Mouse (Mus musculus) kidney, embryonic 16.5 days (tissue): ENCODE data around the gene Gm28035. TPM values are rescaled to one million over a fixed set of nuclear protein-coding genes. Genes with fewer than 3 reads are reported as not detected.

ENCODE experiments used
- ATAC-seq: fragments of 200-750 bp; cut with Nextera tagmentation; 2 replicates; pipeline ENCODE4 v1.8.0; 2017; ENCODE audit warnings: moderate TSS enrichment; ENCODE audit not compliant: low FRiP score, low TSS enrichment
- H3K27ac ChIP-seq: fragments of 300-500 bp; sonication (generic); 2 replicates; pipeline ENCODE4 v1.5.1; 2014; ENCODE audit warnings: low read length
- H3K27me3 ChIP-seq: fragments of 300-500 bp; sonication (generic); 2 replicates; pipeline ENCODE4 v1.6.1; 2014; ENCODE audit warnings: low read length, control low read depth, mixed read lengths; ENCODE audit not compliant: insufficient read depth
- H3K36me3 ChIP-seq: fragments of 300-500 bp; sonication (generic); 2 replicates; pipeline ENCODE4 v1.6.1; 2014; ENCODE audit warnings: low read length, control low read depth, mixed read lengths; ENCODE audit not compliant: insufficient read depth
- H3K4me1 ChIP-seq: fragments of 300-500 bp; sonication (generic); 2 replicates; pipeline ENCODE4 v1.6.1; 2014; ENCODE audit warnings: low read length, control low read depth, mixed read lengths; ENCODE audit not compliant: insufficient read depth
- H3K4me2 ChIP-seq: fragments of 300-500 bp; sonication (generic); replicated peaks from 2 replicates; pipeline ENCODE4 v1.6.1; 2014; ENCODE audit warnings: low read depth, low read length
- H3K4me3 ChIP-seq: fragments of 300-500 bp; sonication (generic); 2 replicates; pipeline ENCODE4 v1.5.1; 2014; ENCODE audit warnings: mild to moderate bottlenecking, low read length
- H3K9ac ChIP-seq: fragments of 300-500 bp; sonication (generic); replicated peaks from 2 replicates; pipeline ENCODE4 v1.6.1; 2014; ENCODE audit warnings: low read length
- H3K9me3 ChIP-seq: fragments of 300-500 bp; sonication (generic); 2 replicates; pipeline ENCODE4 v1.6.1; 2016; ENCODE audit warnings: low read length, control low read depth
- WGBS: fragments of 180-500 bp; shearing (Covaris S2); extraction: QIAGEN DNeasy Blood & Tissue Kit; methylation state at CpG from one replicate; pipeline ENCODE4 v1.1.7; 2014; 5-methylcytosine and 5-hydroxymethylcytosine counted together
- polyA plus RNA-seq: library from polyadenylated mRNA; unstranded; fragments of >200 nt; fragmentation: Nextera tagmentation; extraction: Ambion mirVana; gene quantifications from 2 replicates; pipeline ENCODE4 v1.2.1, GENCODE M21; 2015

Gene Gm28035
- polyA plus RNA-seq, 1 experiment from 2014 or later, result 0.45 TPM

GRCm38 (mm10) chr2:30237199-30237880, 3.0 kb upstream of the Gm28035 start, which contains the start of gene Lrrc8a:
TSS of gene Lrrc8a (plus strand) at chr2:30237715.
- no peaks in the 10 kb centered on the region for H3K9me3 ChIP-seq
- WGBS, result under 1% methylated on average over 59 of the region's 67 CpGs
- peak; percentile 97 for ATAC-seq
- no peaks in the 10 kb centered on the region for H3K27me3 ChIP-seq
- peak within 1 kb of the TSS; percentile 85 for H3K4me2 ChIP-seq
- peak within 1 kb of the TSS; percentile 90 for H3K9ac ChIP-seq
- H3K4me1 ChIP-seq, result peaks cover 24% of the 10 kb centered on the region
- peak within 1 kb of the TSS; percentile 89 for H3K27ac ChIP-seq
- H3K4me3 ChIP-seq, result peak within 1 kb of the TSS; percentile 70
- peaks cover 17% of the 10 kb centered on the region for H3K36me3 ChIP-seq

GRCm38 (mm10) chr2:30237881-30238280, 2.5 kb upstream of the Gm28035 start:
- peak; percentile 91 for ATAC-seq
- 0% methylated on average over 42 of the region's 42 CpGs for WGBS

GRCm38 (mm10) chr2:30238906-30239465, 1.4 kb upstream of the Gm28035 start:
- H3K36me3 ChIP-seq, result peaks cover 17% of the 10 kb centered on the region
- WGBS, result 47% methylated on average over 3 of the region's 3 CpGs
- H3K27ac ChIP-seq, result peak overlapping the region; percentile 64
- peak overlapping the region; percentile 70 for H3K4me3 ChIP-seq
- no peaks in the 10 kb centered on the region for H3K9me3 ChIP-seq
- peak overlapping the region; percentile 90 for H3K9ac ChIP-seq
- ATAC-seq, result no peak
- peaks cover 31% of the 10 kb centered on the region for H3K4me1 ChIP-seq
- peak overlapping the region; percentile 85 for H3K4me2 ChIP-seq
- H3K27me3 ChIP-seq, result no peaks in the 10 kb centered on the region

More at GRCm38 (mm10) chr2:30237881-30238280, 2.5 kb upstream of the Gm28035 start:
- no peaks in the 10 kb centered on the region for H3K27me3 ChIP-seq
- peak overlapping the region; percentile 90 for H3K9ac ChIP-seq
- H3K9me3 ChIP-seq, result no peaks in the 10 kb centered on the region
- peak overlapping the region; percentile 70 for H3K4me3 ChIP-seq
- H3K27ac ChIP-seq, result peak overlapping the region; percentile 89
- peak overlapping the region; percentile 85 for H3K4me2 ChIP-seq
- H3K4me1 ChIP-seq, result peaks cover 29% of the 10 kb centered on the region
- H3K36me3 ChIP-seq, result peaks cover 17% of the 10 kb centered on the region

DNA sequence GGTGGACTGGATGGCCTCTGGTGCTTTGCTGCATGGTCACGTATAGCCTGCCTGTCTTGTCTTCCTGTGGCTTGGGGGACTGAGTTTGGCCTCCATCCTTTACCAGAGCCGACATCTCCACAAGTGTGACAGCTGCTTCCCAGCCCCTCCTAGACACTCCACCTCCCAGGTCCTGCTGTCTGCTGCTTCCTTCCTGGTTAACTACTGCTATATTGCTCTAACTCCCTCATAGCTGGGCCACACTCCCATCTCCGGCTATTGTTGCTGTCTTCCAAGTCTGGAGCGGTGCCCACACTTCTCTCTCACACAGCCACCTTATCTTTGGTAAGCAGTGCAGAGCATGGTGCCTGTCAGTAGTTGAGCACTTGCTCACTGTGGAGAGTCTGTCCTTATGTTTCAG, 590 bp upstream of the Gm28035 start:
- peak overlapping the region; percentile 90; the same call in 1 of the 2 replicates for H3K9ac ChIP-seq
- no peak for ATAC-seq
- peak overlapping the region; percentile 64 for H3K27ac ChIP-seq
- 68% methylated on average over 4 of the region's 4 CpGs for WGBS
- peaks cover 24% of the 10 kb centered on the region for H3K36me3 ChIP-seq
- H3K9me3 ChIP-seq, result no peaks in the 10 kb centered on the region
- H3K27me3 ChIP-seq, result no peaks in the 10 kb centered on the region
- H3K4me1 ChIP-seq, result peaks cover 34% of the 10 kb centered on the region
- H3K4me2 ChIP-seq, result peak overlapping the region; percentile 85; the same call in 1 of the 2 replicates
- H3K4me3 ChIP-seq, result no peak overlapping the region

GRCm38 (mm10) chr2:30242509-30242908, 2.1 kb downstream of the Gm28035 start:
- H3K4me3 ChIP-seq, result no peak overlapping the region
- H3K9ac ChIP-seq, result no peak overlapping the region
- no peaks in the 10 kb centered on the region for H3K27me3 ChIP-seq
- 36% methylated on average over 4 of the region's 4 CpGs for WGBS
- peaks cover 32% of the 10 kb centered on the region for H3K4me1 ChIP-seq
- peak; percentile 50 for ATAC-seq
- H3K36me3 ChIP-seq, result peaks cover 24% of the 10 kb centered on the region
- H3K9me3 ChIP-seq, result no peaks in the 10 kb centered on the region
- peak overlapping the region; percentile 44; the same call in 1 of the 2 replicates for H3K27ac ChIP-seq
- no peak overlapping the region for H3K4me2 ChIP-seq

DNA sequence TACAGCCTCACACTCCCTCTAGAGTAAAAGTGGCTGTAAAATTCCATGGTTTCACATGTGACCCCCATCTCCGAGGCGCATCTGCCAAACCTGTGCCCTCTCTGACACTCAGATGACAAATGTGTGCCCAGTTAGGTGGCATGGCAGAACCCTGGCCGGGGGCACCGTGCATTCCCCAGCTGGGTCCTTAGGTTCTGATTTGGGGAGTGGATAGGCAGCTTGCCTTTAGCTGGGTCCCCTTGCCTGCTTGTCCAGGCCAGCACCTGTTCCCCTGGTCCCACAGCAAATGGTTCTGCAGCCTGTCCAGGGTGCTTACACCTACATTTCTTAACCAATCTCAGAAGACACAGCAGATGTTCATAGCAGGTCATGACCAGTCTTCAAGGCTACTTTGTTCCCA, 3.0 kb downstream of the Gm28035 start:
- H3K27ac ChIP-seq, result peak overlapping the region; percentile 44; the same call in 1 of the 2 replicates
- 79% methylated on average over 4 of the region's 4 CpGs for WGBS
- no peak overlapping the region for H3K9ac ChIP-seq
- H3K4me1 ChIP-seq, result peaks cover 30% of the 10 kb centered on the region
- no peak overlapping the region for H3K4me3 ChIP-seq
- H3K4me2 ChIP-seq, result no peak overlapping the region
- no peak for ATAC-seq
- peaks cover 30% of the 10 kb centered on the region for H3K36me3 ChIP-seq
- no peaks in the 10 kb centered on the region for H3K27me3 ChIP-seq
- H3K9me3 ChIP-seq, result no peaks in the 10 kb centered on the region

- Histone ChIP-seq H3K9ac (no peak overlapping the region), H3K36me3 (peaks cover 31% of the 10 kb centered on the region), H3K27ac (peak overlapping the region; percentile 43; the same call in 1 of the 2 replicates), H3K4me1 (peaks cover 17% of the 10 kb centered on the region), H3K9me3 (no peaks in the 10 kb centered on the region), H3K27me3 (no peaks in the 10 kb centered on the region), H3K4me2 (no peak overlapping the region), H3K4me3 (no peak overlapping the region)
- WGBS, result 65% methylated on average over 7 of the region's 7 CpGs
- no peak for ATAC-seq
Observed at GRCm38 (mm10) chr2:30244595-30245178, 4.3 kb downstream of the Gm28035 start.

DNA sequence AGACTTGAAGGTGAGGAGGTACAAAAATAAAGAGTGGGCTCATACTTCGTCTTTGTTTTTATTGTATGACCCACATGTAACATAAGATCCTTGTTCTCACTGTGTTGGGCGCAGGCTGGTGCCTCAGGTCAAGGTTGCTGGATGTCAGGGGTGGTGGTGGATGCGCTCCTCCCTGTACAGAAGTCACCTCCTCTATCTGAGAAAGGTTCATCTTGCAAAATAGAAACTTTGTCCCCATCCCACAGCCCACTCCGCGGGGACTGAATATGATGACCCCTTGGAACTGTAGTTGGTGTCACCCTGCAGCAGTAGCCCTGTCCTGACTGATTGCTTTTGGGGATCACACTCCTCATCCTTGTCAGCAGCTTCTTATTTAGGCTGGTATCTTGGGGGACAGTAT, 6.7 kb downstream of the Gm28035 start:
- H3K9ac ChIP-seq, result no peak overlapping the region; the same call in 1 of the 2 replicates
- no peak for ATAC-seq
- 64% methylated on average over 5 of the region's 5 CpGs for WGBS
- no peak overlapping the region for H3K4me2 ChIP-seq
- H3K27ac ChIP-seq, result no peak overlapping the region
- H3K4me3 ChIP-seq, result no peak overlapping the region
- H3K9me3 ChIP-seq, result no peaks in the 10 kb centered on the region
- no peaks in the 10 kb centered on the region for H3K27me3 ChIP-seq
- peaks cover 18% of the 10 kb centered on the region for H3K4me1 ChIP-seq
- peaks cover 15% of the 10 kb centered on the region for H3K36me3 ChIP-seq

- no peak overlapping the region for H3K4me2 ChIP-seq
- no peak overlapping the region for H3K27ac ChIP-seq
- 59% methylated on average over 4 of the region's 4 CpGs for WGBS
- no peak overlapping the region for H3K4me3 ChIP-seq
- H3K9ac ChIP-seq, result no peak overlapping the region
- no peaks in the 10 kb centered on the region for H3K27me3 ChIP-seq
- peaks cover 14% of the 10 kb centered on the region for H3K36me3 ChIP-seq
- H3K4me1 ChIP-seq, result peaks cover 14% of the 10 kb centered on the region
- ATAC-seq, result no peak
- H3K9me3 ChIP-seq, result no peaks in the 10 kb centered on the region
Observed at GRCm38 (mm10) chr2:30247681-30248080, 7.3 kb downstream of the Gm28035 start.

DNA sequence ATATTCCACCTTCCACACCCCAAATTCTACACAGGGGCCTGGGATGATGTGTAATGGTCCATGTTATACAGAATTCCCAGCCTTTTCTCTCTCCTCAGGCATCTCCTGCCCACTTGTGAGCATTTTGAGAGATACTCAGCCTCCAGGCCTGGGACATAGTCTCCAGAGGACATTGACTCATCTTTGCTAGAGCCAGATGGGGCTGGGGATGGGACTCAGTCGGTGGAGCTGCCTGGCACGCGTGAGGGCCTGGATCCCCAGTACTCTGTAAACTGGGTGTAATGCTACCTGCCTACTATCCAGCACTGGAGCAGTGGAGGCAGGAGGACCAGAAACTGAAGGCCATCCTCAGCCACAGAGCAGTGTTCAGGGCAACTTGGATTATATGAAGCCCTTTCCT, 8.8 kb downstream of the Gm28035 start:
- H3K4me3 ChIP-seq, result no peak overlapping the region
- H3K9ac ChIP-seq, result no peak overlapping the region
- H3K27me3 ChIP-seq, result no peaks in the 10 kb centered on the region
- H3K9me3 ChIP-seq, result no peaks in the 10 kb centered on the region
- H3K4me2 ChIP-seq, result no peak overlapping the region
- WGBS, result 90% methylated on average over 3 of the region's 3 CpGs
- no peak for ATAC-seq
- peaks cover 12% of the 10 kb centered on the region for H3K36me3 ChIP-seq
- H3K4me1 ChIP-seq, result peaks cover 10% of the 10 kb centered on the region
- H3K27ac ChIP-seq, result no peak overlapping the region
